Mouse (Mus musculus) megakaryocyte, embryonic 14.5 days (primary cell): ENCODE results near the gene Shmt2. TPM values are rescaled to one million over a fixed set of nuclear protein-coding genes. Genes with fewer than 3 reads are reported as not detected.

Experiments used
- H3K27me3 ChIP-seq: replicated peaks from 2 replicates; pipeline ENCODE3; 2012; ENCODE audit warnings: inconsistent platforms
- H3K36me3 ChIP-seq: replicated peaks from 2 replicates; pipeline ENCODE3; 2012; ENCODE audit warnings: low read length, inconsistent platforms, mixed read lengths
- H3K4me1 ChIP-seq: 2 replicates; pipeline ENCODE4 v1.6.1; 2012; ENCODE audit warnings: inconsistent platforms
- H3K4me3 ChIP-seq: replicated peaks from 2 replicates; pipeline ENCODE3; 2012; ENCODE audit warnings: moderate library complexity, mild to moderate bottlenecking, inconsistent platforms
- H3K9me3 ChIP-seq: 2 replicates; pipeline ENCODE4 v1.6.1; 2012; ENCODE audit warnings: inconsistent platforms
- FLI1 ChIP-seq: IDR thresholded peaks from 2 replicates; pipeline ENCODE4 v1.6.1; 2012; ENCODE audit warnings: low read length, inconsistent platforms, mixed read lengths
- GATA1 ChIP-seq: IDR thresholded peaks from 3 replicates; pipeline ENCODE4 v1.6.1; 2012; ENCODE audit warnings: mixed read lengths, low read length, inconsistent platforms, borderline replicate concordance
- polyA plus RNA-seq: library from polyadenylated mRNA; stranded (reverse); fragments of >175 nt; gene quantifications from 2 replicates; pipeline ENCODE4 v1.2.3, GENCODE M21; 2012; ENCODE audit warnings: low replicate concordance; ENCODE audit not compliant: insufficient read depth

Gene Shmt2
- polyA plus RNA-seq, 1 experiment: 168 TPM

DNA sequence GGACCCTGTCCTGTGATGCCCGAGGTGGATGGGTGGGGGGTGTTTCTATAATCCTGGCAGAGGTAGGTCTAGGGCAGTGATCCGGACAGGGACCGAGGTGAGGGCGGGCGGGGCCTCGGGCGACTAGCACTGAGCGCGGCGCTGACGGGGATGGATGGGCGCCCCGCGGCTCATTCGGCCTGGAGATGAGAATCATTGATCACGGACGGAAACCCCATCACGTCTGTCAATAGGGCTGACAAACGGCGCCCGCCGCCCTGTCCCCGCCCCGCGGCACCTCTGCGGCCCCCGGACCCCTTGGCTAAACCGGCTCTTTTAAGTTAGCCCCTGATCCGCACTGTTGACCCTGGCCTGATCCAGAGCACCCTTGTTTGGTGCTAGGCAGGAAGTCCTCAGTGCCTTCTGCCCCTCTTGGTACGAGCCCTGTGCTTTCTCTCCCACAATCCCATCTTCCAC lies 12.7 kb upstream of the Shmt2 start:
- H3K4me3 ChIP-seq: peak overlapping the region; percentile 74
- H3K4me1 ChIP-seq: peaks cover 55% of the 10 kb centered on the region
- H3K27me3 ChIP-seq: peaks cover 94% of the 10 kb centered on the region

DNA sequence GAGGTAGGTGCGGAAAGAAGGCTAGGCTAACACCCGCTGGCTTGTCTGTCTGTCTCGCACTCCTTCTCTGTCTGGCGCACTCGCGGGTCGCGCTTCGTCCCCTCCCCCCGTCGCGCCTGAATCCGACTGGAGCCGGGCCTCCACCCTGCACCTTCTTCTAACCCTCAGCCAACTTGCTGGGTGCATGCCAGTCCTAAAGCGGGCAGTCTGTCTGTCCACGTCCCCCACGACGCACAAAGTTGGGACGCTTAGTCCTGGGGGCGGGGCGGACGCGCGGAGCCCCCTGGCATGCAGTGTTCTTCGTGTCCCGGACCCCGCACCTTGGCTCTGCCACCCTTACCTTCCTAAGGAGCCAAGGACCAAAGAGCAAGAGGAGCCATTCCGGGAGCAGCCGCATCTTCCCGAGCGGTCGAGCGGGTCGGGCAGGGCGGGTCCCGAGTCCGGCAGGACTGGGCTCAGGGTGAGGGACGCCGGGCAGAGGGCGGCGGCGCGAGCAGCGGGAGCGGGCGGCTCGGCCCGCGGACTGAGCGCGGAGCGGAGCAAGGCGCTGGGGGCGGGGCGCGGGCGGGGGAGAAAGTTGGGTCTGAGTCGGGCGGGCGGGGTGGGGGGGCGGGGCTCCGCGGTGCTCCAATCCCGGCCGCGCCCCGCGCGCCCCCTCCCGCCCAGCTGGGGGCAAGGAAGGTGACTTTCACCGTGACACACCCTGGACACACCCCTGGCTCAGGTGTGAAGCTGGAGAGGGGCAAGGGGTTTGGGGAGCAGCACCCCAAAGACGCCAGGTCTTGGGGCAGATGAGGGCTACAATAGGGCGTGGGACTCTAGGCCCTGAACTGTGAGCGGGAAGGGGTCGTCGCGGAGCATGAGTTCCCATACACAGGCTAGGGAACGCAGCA lies 12.0 kb upstream of the Shmt2 start, which contains the start of gene Nxph4:
Nxph4 (minus strand) TSS at position 524 of the 893 bp plus-strand sequence.
- H3K4me1 ChIP-seq: peaks cover 51% of the 10 kb centered on the region
- peak within 1 kb of the TSS; percentile 83 for H3K4me3 ChIP-seq
- no peak for TF ChIP-seq FLI1
- no peak for TF ChIP-seq GATA1
- H3K9me3 ChIP-seq: peaks cover 4% of the 10 kb centered on the region; the same call in 1 of the 2 replicates
- peaks cover 94% of the 10 kb centered on the region for H3K27me3 ChIP-seq
- no peaks in the 10 kb centered on the region for H3K36me3 ChIP-seq

More for the DNA sequence above, 12.7 kb upstream of the Shmt2 start:
- H3K9me3 ChIP-seq: peaks cover 4% of the 10 kb centered on the region; the same call in 1 of the 2 replicates
- no peak for TF ChIP-seq FLI1
- no peak for TF ChIP-seq GATA1
- no peaks in the 10 kb centered on the region for H3K36me3 ChIP-seq

DNA sequence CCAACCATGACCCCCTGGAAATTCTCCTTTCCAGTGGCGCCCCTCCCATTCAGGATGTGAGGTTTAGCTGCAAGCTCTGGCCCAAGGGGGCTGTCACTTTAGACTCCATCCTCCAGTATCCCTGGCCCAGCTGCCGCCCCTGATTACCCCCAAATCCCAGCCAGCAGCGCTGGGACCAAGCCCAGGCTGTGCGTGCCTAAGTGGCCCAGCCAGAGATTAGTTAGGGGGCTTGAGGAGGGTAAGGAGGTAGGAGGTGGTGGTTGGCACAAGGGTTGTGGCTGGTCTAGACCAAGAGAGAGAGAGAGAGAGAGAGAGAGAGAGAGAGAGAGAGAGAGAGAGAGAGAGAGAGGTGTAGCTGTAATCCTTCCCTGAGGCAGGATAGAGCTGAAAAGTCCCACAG lies 9.3 kb upstream of the Shmt2 start:
- Histone ChIP-seq H3K4me1 (peaks cover 56% of the 10 kb centered on the region), H3K36me3 (no peaks in the 10 kb centered on the region), H3K4me3 (no peak overlapping the region), H3K9me3 (peaks cover 4% of the 10 kb centered on the region; the same call in 1 of the 2 replicates), H3K27me3 (peaks cover 100% of the 10 kb centered on the region)
- TF ChIP-seq GATA1 (no peak), FLI1 (no peak)

- H3K4me1 ChIP-seq: peaks cover 62% of the 10 kb centered on the region
- no peak overlapping the region for H3K4me3 ChIP-seq
- H3K9me3 ChIP-seq: peaks cover 4% of the 10 kb centered on the region; the same call in 1 of the 2 replicates
- peaks cover 100% of the 10 kb centered on the region for H3K27me3 ChIP-seq
- no peaks in the 10 kb centered on the region for H3K36me3 ChIP-seq
- TF ChIP-seq GATA1: no peak
- no peak for TF ChIP-seq FLI1
These were observed 8.7 kb upstream of the Shmt2 start for GRCm38 (mm10) chr10:127530945-127531344.

GRCm38 (mm10) chr10:127527481-127527880 lies 5.2 kb upstream of the Shmt2 start:
- Histone ChIP-seq H3K4me1 (peaks cover 54% of the 10 kb centered on the region), H3K36me3 (no peaks in the 10 kb centered on the region), H3K4me3 (peak overlapping the region; percentile 50), H3K27me3 (peaks cover 87% of the 10 kb centered on the region), H3K9me3 (no peaks in the 10 kb centered on the region)
- TF ChIP-seq FLI1 (no peak), GATA1 (no peak)

DNA sequence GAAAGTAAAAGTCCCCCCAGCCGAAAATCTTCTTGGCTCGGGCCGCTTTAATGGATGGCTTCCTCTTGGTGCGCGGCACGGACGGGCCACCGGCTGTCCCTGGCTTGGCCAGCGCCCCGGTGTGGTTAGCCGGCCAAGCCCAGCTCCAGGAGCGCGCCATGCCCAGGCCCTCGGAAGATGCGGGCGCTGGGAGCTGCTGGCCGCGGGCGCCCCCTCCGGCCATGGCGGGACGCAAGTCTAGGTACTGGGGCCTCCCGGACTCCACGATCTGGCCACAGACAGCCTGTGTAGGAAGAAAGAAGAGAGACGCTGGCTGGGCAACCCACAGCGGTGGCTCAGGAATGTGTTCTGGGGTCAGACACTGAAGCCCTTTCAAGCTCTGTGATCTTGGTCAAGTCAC lies 4.4 kb upstream of the Shmt2 start:
- H3K4me3 ChIP-seq: peak overlapping the region; percentile 91
- TF ChIP-seq FLI1: no peak
- TF ChIP-seq GATA1: no peak
- peaks cover 52% of the 10 kb centered on the region for H3K4me1 ChIP-seq
- H3K27me3 ChIP-seq: peaks cover 79% of the 10 kb centered on the region
- no peaks in the 10 kb centered on the region for H3K9me3 ChIP-seq
- H3K36me3 ChIP-seq: no peaks in the 10 kb centered on the region

GRCm38 (mm10) chr10:127526048-127526447 lies 3.8 kb upstream of the Shmt2 start:
- H3K27me3 ChIP-seq: peaks cover 72% of the 10 kb centered on the region
- H3K4me3 ChIP-seq: peak overlapping the region; percentile 91
- no peaks in the 10 kb centered on the region for H3K9me3 ChIP-seq
- H3K4me1 ChIP-seq: peaks cover 58% of the 10 kb centered on the region
- no peak for TF ChIP-seq GATA1
- H3K36me3 ChIP-seq: no peaks in the 10 kb centered on the region

- Histone ChIP-seq H3K36me3 (peaks cover 12% of the 10 kb centered on the region), H3K4me3 (no peak overlapping the region), H3K27me3 (peaks cover 59% of the 10 kb centered on the region), H3K4me1 (peaks cover 67% of the 10 kb centered on the region), H3K9me3 (no peaks in the 10 kb centered on the region)
- TF ChIP-seq FLI1 (no peak), GATA1 (no peak)
These were observed 2.5 kb upstream of the Shmt2 start for GRCm38 (mm10) chr10:127524646-127525255.

- H3K9me3 ChIP-seq: no peaks in the 10 kb centered on the region
- peaks cover 28% of the 10 kb centered on the region for H3K27me3 ChIP-seq
- H3K4me3 ChIP-seq: peak overlapping the region; percentile 94
- H3K36me3 ChIP-seq: peaks cover 43% of the 10 kb centered on the region
- H3K4me1 ChIP-seq: peaks cover 61% of the 10 kb centered on the region
- TF ChIP-seq GATA1: no peak
- no peak for TF ChIP-seq FLI1
These were observed 598 bp downstream of the Shmt2 start for GRCm38 (mm10) chr10:127521611-127522080.

DNA sequence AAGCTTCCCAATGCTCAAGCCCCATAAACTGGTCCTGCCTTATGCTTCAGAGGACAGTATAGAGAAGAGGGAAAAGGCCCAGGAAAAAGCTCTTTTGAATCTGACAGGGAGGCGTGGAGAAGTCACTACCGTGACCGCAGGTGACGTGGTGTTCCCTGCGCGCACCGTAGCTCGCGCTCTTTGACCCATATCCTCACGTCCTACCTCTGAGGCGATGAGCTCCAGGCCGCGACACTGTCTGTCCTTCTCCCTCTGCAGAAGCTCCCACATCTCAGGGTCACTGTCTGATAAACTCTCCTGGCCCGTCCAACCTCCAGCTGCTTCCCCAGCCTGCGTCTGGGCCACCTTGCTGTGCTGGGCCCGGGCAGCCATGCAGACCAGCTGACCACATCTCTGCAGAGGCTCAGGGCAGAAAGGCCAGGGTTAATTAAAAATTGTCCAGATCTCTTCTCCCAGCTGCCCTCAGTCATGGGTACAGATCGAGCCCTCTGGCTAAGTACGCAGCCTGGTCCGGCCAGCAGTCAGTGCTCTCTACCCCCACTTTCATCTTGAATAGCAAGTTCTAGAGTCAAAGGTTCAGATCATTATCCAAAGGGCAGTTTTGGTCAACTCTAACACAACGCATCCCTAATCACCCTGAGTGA lies 1.4 kb downstream of the Shmt2 start:
- Histone ChIP-seq H3K27me3 (peaks cover 25% of the 10 kb centered on the region), H3K36me3 (peaks cover 47% of the 10 kb centered on the region), H3K4me1 (peaks cover 57% of the 10 kb centered on the region)

More for the DNA sequence above, 1.4 kb downstream of the Shmt2 start:
- Histone ChIP-seq H3K4me3 (peak overlapping the region; percentile 94), H3K9me3 (no peaks in the 10 kb centered on the region)
- no peak for TF ChIP-seq FLI1
- TF ChIP-seq GATA1: no peak
